Mouse (Mus musculus) urinary bladder, postnatal 36 days (tissue): ENCODE results near the gene Stab1.

ENCODE experiments used
- DNase-seq, 2 experiments: peaks; one replicate each; pipeline ENCODE4 v3.0.0; 2022; ENCODE audit warnings: low spot score in 2 of 2, mixed read lengths in 1 of 2

The Stab1 gene

DNA sequence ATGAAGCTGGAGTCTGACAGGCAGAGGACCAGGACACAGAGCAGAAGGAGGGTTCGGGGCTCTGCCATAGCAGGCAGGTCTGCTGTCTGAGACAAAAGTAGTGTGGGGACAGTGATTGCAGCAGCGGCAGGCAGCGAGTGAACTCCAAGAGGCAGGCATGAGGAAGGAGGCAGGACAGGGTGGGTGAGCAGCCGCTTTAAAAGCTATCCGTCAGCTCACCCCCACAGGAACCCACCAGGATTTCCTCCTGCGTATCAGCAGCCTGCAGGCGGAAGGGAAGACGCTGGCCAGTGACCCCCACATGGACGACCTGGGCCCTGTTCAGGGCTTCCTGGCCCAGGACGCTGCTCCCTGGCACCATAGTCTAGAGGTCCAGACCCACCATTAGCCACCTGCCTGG is at the start of gene Stab1:
TSS of gene Stab1 (minus strand) at position 217 of the 400 bp plus-strand sequence.
- no peak for DNase-seq

DNA sequence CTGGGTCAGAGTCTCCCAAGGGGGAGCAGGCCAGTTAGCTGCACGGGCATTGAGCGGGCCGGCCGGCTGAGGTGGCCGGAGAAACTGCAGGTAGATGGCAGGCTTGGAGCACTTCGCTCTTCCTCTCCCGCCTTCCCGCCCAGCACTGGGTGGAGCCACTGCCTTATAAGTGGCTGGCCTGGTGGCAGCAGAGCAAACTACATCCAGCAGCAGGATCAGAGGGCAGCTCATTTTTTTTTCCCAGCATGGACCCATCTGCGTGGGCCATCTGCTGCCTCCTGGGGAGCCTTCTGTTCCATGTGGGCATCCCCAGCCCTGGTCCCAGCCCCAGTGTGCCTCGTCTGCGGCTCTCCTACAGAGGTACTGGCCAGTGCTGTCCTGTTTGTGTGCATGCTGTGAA is 49.2 kb upstream of the Stab1 start, which contains the start of gene Sema3g:
TSS of gene Sema3g (plus strand) at position 195 of the 400 bp plus-strand sequence.
- DNase-seq: peak in 1 of 2 experiments; percentile 65

GRCm38 (mm10) chr14:31216846-31217245 is 48.4 kb upstream of the Stab1 start, which contains the start of gene Nisch:
Gene Nisch, minus strand, starts transcription at chr14:31216946.
- DNase-seq: no peak

- peak in 1 of 2 experiments; percentile 51 for DNase-seq
Measured at GRCm38 (mm10) chr14:31215157-31216002, 46.9 kb upstream of the Stab1 start.

GRCm38 (mm10) chr14:31214684-31215083 is 46.2 kb upstream of the Stab1 start:
- DNase-seq: no peak

DNA sequence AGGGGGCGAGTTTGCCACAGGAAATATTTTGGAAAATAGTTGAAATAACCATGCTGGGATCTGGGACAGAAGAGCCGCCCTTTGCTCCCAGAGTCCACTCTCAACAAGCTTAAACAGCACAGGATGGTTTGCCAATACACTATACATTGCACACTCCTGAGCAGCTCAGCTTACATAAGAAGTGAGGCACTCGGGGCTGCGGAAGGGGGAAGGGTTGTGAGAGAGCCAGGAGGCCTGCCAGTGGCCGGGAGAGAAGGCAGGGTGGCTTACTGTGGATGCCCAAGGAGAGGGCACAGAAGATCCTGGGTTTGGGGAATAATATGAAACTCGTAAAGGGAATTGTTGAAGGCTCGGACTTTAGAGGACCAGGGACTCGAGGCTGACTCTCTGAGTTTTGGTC is 45.4 kb upstream of the Stab1 start:
- DNase-seq: no peak

GRCm38 (mm10) chr14:31212499-31212898 is 44.1 kb upstream of the Stab1 start:
- DNase-seq: no peak

- no peak for DNase-seq
Measured at GRCm38 (mm10) chr14:31211854-31212253, 43.4 kb upstream of the Stab1 start.

DNA sequence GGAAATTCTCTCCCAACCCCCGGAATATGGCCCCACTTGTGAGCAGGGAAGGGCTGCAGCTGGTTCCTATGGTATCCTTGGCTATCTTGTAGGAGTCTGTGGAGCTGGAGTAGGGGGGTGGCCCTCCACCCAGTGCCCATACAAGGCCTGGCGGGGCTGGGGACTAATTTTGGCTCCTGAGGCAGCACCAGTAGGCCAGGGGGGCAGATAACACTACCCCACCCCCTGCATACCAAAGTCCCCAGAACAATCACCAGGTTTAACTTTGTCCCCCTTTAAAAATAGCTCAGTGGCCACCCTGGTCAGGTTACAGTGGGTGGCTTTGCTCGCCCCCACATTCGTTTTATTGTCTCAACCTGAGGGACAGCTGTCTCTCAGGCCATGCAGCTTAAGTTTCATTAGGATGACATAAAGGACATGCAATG is 40.7 kb upstream of the Stab1 start:
- DNase-seq: no peak

GRCm38 (mm10) chr14:31208084-31208483 is 39.6 kb upstream of the Stab1 start, which contains the start of gene Tnnc1:
Gene Tnnc1, plus strand, starts transcription at chr14:31208312.
- no peak for DNase-seq

DNA sequence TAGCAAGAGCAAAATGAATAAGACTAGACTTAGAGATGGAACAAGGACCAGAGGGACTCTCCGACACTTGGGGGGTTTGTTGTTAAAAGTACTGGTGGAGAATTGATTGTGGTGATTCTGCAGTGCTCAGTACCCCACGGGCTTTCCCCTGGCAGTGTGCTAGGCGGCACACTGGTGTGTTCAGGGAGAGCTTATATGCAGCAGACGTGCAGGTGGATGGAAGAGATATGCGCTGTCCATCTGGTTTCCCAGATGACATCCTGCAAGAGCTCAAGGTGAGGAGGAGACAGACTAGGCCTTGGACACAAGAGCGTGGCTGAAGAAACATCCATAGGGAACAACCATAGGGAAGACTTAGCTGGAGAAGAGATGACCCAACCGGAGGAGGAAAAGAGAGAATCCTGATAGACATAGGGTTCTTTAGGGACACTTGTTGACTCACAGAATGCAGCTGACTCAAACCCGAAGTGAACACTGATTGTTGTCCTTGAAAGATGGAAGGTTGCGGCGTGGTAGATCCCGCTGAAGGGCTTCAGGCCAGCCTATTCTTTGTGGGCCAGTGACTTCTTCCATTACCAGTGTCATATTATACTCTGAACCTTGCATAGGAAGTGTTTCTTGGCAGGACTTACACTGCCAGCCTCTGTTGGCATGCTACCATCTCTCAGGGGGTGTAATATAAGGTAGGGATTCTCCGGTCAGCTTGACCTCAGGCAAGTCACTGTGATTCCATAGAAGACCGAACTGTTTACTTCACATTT is 38.8 kb upstream of the Stab1 start:
- DNase-seq: no peak

DNA sequence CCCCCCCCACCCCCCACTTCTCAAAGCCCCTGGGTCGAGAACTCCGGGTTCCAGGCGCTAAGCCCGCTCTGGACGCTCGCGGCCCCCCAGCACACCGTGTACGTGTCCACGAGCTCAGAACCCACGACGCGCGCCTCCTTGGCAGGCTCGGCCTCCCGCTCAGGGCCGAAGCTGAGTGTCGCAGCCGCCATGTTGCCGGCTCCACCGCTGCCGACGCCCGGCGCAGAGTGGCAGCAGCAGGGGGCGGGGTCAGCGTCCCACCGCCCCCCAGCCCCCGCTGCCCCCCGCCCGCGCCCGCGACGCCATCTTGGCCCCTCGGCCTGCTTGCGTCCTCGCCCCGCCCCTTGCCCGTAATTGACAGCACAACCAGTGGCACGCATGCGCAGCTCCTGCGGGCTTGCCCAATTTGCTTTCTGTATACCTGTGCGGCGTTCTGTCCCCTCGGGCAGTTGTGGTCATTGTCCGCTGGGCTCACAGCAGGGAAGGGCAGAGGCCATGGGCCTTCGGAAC is 38.1 kb upstream of the Stab1 start:
- DNase-seq: peak; percentile 88 to 95

DNA sequence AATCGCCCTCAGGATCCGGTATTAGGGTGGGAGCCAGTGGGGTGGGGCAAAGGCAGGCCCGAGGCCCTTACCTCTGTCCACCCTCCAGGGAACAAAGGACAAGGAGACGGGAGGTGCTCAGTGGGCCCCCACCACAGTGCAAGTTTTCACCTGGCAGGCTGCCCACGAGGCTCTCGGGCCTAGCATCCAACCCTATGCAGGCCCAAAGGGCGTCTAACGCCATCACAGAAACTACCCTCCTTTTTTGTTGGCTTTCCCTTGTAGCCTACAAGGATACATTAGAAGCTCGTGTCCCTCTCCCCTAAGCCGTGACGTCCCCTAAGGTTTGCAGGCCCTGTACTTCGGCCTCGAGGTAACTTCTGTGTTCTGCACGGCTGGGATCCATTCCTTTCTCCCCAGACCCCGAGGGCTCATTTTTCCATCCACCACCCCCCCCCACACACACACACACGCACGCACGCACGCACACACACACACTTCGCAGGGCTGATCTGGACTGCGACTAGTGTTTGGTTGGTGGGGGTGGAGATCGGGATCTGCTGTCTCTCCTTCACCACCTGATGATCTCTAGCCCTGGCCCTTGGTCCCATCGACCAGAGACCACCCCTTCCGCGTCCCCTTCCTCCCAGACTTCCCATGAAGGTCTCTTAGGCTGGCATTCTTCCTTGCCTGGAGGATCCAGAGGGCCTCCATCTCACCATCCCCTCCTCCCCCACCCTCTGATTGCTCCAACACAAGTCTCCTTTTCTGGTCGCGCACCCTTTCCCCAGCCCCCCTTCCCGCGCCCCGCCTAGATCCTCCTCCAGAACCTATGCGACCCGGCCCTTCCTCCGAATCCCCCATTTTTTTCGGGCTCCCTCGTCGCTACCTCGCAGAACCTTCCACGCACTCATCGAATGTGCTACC is 37.4 kb upstream of the Stab1 start:
- DNase-seq: peak in 1 of 2 experiments; percentile 40

DNA sequence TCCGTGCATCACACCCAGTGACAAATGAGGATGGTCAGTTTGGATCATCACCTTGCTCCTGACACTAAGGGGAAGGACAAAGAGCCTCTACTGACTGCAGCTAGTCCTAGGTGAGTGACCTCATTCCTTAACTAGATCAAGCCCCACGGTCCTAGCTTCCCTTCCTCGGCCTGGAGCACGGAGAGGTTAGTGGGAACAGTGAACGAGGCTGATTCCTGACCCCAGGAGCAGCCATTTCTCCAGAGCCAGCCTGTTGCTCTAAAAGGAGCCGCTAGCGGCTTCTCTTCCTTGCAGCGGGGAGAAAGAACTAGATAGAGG is 36.8 kb upstream of the Stab1 start:
- no peak for DNase-seq

GRCm38 (mm10) chr14:31204844-31205243 is 36.4 kb upstream of the Stab1 start:
- DNase-seq: no peak

DNA sequence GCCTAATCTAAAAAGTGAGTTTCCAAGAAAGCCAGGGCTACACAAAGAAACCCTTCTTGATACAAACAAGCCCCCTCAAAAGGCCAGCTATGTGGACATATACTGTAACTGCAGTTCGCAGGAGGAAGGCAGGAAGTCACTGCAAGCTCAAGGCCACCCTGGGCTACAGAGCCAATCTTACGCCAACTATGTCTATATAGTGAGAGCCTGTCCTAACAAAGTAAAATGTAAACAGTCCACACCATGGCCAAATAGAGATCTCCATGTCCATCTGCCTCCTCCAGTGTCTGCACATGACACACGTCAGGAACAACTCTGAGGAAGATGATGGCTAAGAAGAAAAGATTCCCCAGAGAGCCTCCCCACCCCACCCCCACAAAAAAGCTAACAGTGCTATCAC is 31.6 kb upstream of the Stab1 start:
- no peak for DNase-seq

GRCm38 (mm10) chr14:31199599-31199998 is 31.2 kb upstream of the Stab1 start:
- DNase-seq: no peak

DNA sequence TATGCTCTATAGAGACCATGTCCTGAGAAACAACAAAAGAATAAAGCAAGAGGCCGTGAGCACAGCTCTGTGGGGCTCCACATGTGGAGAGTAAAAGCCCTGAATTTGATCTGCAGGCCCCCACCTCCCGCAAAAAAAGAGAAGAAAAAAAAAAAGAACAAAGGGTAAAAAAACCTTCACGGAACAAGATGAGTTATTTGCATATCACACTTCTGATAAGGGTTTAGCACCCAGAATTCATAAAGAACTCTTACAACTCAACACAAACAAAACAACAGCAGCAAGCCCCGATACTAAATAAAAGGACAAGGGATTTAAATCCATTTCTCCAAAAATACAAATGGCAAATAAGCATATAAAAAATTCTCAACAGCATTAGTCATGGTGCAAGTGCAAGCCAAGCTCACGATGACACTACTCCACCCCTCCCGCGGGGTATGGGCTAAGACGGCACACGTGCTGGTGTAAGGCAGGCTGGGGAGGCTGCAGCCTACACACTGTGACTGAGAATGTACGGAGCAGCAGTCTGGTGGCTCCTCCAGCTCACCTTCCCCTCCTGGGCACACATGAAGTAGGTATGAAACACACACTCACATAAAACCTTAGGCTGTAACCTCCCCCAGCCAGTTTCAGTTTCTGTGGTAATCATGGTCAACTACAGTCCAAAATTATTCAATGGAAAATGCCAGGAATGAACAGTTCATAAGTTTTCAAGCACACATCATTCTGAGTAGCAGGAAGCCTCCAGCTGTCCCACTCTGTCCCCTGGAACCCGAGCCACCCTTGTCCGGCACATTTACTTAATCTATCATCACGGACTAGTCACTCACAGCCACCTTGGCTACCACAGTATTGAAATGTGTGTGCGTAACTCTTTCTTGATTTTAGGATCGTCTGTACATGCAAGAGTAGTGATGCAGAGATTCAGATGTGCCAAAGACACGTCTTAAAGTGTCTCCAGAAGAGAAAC is 29.4 kb upstream of the Stab1 start:
- DNase-seq: peak; percentile 33 to 63

DNA sequence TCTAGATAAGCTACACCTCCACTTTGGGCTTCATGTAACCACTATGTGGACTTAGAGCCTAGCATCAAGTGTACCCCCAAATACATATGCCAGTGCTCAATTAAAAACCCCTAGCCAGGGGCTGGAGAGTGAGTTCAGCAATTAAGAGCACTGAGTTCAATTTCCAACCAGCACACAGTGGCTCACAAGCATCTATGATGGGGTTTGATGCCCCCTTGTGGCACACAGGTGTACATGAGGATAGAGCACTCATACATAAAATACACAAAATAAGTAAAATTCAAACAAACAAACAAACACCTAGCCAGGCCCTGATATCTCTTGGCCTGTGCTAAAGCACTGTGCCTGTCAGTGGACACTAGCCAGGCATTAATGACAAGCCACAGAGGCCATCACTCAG is 27.5 kb upstream of the Stab1 start:
- DNase-seq: no peak

- no peak for DNase-seq
Measured at GRCm38 (mm10) chr14:31195521-31195920, 27.1 kb upstream of the Stab1 start.
